Mouse (Mus musculus) forebrain, embryonic 15.5 days (tissue): ENCODE results near the gene Mbd3. TPM values are rescaled to one million over a fixed set of nuclear protein-coding genes. Genes with fewer than 3 reads are reported as not detected.

Experiments
- ATAC-seq: fragments of 200-750 bp; cut with Nextera tagmentation; replicated peaks from 2 replicates; pipeline ENCODE4 v1.8.0; 2017; ENCODE audit warnings: mild to moderate bottlenecking, moderate TSS enrichment, moderate library complexity
- H3K27ac ChIP-seq: fragments of 300-500 bp; sonication (generic); replicated peaks from 2 replicates; pipeline ENCODE4 v1.5.1; 2015; ENCODE audit warnings: mild to moderate bottlenecking, inconsistent platforms
- H3K27me3 ChIP-seq: fragments of 300-500 bp; sonication (generic); 2 replicates; pipeline ENCODE4 v1.6.1; 2015; ENCODE audit warnings: inconsistent platforms
- H3K36me3 ChIP-seq: fragments of 300-500 bp; sonication (generic); 2 replicates; pipeline ENCODE4 v1.6.1; 2015; ENCODE audit warnings: mild to moderate bottlenecking, inconsistent platforms
- H3K4me1 ChIP-seq: fragments of 300-500 bp; sonication (generic); 2 replicates; pipeline ENCODE4 v1.6.1; 2015; ENCODE audit warnings: inconsistent platforms
- H3K4me2 ChIP-seq: fragments of 300-500 bp; sonication (generic); replicated peaks from 2 replicates; pipeline ENCODE4 v1.6.1; 2015; ENCODE audit warnings: mild to moderate bottlenecking, inconsistent platforms
- H3K4me3 ChIP-seq: fragments of 300-500 bp; sonication (generic); 2 replicates; pipeline ENCODE4 v1.5.1; 2015; ENCODE audit warnings: mild to moderate bottlenecking, inconsistent platforms
- H3K9ac ChIP-seq: fragments of 300-500 bp; sonication (generic); replicated peaks from 2 replicates; pipeline ENCODE4 v1.6.1; 2015; ENCODE audit warnings: mild to moderate bottlenecking, inconsistent platforms
- H3K9me3 ChIP-seq: fragments of 300-500 bp; sonication (generic); 2 replicates; pipeline ENCODE4 v1.6.1; 2016; ENCODE audit warnings: inconsistent platforms
- WGBS: fragments of 180-500 bp; shearing (Covaris S2); methylation state at CpG from one replicate; pipeline ENCODE4 v1.1.7; 2015; ENCODE audit warnings: mixed read lengths; 5-methylcytosine and 5-hydroxymethylcytosine counted together
- polyA plus RNA-seq: library from polyadenylated mRNA; unstranded; fragments of >200 nt; fragmentation: Nextera tagmentation; extraction: Ambion mirVana; gene quantifications from 2 replicates; pipeline ENCODE4 v1.2.1, GENCODE M21; 2015

Mbd3 gene
- polyA plus RNA-seq, 1 experiment from 2014 or later, result 281 TPM

- ATAC-seq, result no peak
- peaks cover 6% of the 10 kb centered on the region for H3K36me3 ChIP-seq
- WGBS, result 80% methylated on average over 3 of the region's 3 CpGs
Observed at GRCm38 (mm10) chr10:80434823-80435222, 35.5 kb upstream of the Mbd3 start.

DNA sequence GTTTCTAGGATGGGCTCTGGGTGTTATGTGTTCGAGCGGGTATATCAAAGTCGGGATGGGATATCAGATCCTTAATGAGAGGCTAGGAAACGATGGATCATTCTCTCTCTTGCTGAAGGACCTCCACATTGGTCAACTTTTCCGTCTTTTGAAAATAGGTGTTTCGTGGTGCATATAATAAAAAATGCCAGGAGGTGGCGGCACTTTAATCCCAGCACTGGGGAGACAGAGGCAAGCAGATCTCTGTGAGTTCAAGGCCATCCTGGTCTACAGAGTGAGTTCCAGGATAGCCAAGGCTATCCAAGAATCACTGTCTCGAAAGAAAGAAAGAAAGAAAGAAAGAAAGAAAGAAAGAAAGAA, 34.9 kb upstream of the Mbd3 start:
- Histone ChIP-seq H3K4me1 (peaks cover 23% of the 10 kb centered on the region), H3K9me3 (no peaks in the 10 kb centered on the region), H3K27me3 (no peaks in the 10 kb centered on the region), H3K9ac (no peak overlapping the region), H3K36me3 (peaks cover 12% of the 10 kb centered on the region), H3K4me3 (peak overlapping the region; percentile 67), H3K4me2 (peak overlapping the region; percentile 16; the same call in 1 of the 2 replicates), H3K27ac (no peak overlapping the region)
- no peak for ATAC-seq
- WGBS, result 11% methylated on average over 8 of the region's 8 CpGs

More at GRCm38 (mm10) chr10:80434823-80435222, 35.5 kb upstream of the Mbd3 start:
- no peak overlapping the region for H3K4me2 ChIP-seq
- H3K9me3 ChIP-seq, result no peaks in the 10 kb centered on the region
- H3K4me1 ChIP-seq, result peaks cover 23% of the 10 kb centered on the region
- no peak overlapping the region for H3K4me3 ChIP-seq
- no peaks in the 10 kb centered on the region for H3K27me3 ChIP-seq
- no peak overlapping the region for H3K9ac ChIP-seq
- no peak overlapping the region for H3K27ac ChIP-seq

DNA sequence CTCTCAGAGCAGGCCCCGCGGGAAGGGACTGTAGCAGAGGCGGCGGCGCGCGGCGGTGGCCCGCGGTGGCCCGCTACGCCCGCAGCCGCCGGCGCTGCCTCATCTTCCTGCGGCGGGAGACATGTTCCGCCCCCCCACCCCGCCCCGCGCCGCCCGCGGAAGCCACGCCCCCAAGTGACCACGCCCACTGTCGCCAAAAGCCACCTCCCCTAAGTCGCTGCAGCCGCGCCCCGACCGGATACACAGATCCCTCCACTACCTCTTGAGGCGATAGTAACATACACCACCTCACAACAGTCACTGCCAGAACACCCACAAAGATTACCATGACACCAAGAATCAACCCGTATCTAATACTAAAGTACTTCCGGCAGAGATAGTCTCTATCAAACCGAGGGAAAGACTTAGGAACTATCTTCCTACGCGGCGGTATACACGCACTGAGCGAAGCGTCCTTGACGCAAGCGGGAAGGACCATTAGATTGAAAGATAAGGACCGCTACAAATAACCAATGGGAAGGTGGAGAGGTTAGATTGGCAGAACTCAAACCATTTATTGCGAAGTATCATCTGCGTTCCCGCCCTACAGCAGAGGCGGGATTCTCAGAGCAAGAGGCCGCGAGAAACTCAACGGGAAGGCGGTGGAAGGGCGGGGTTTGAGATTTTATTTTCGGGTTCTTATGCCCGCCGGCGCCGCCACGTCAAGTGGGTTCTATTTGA, 34.3 kb upstream of the Mbd3 start, which contains the start of gene Tcf3:
Gene Tcf3 (minus strand): TSS at position 135 of the 720 bp plus-strand sequence.
- peaks cover 23% of the 10 kb centered on the region for H3K4me1 ChIP-seq
- H3K27me3 ChIP-seq, result no peaks in the 10 kb centered on the region
- no peaks in the 10 kb centered on the region for H3K9me3 ChIP-seq
- ATAC-seq, result peak; percentile 95
- H3K27ac ChIP-seq, result peak within 1 kb of the TSS; percentile 96
- H3K36me3 ChIP-seq, result peaks cover 16% of the 10 kb centered on the region
- H3K9ac ChIP-seq, result peak within 1 kb of the TSS; percentile 83
- peak within 1 kb of the TSS; percentile 67 for H3K4me3 ChIP-seq
- WGBS, result under 1% methylated on average over 59 of the region's 61 CpGs
- H3K4me2 ChIP-seq, result peak within 1 kb of the TSS; percentile 72

- H3K36me3 ChIP-seq, result peaks cover 22% of the 10 kb centered on the region
- under 1% methylated on average over 59 of the region's 60 CpGs for WGBS
- H3K4me1 ChIP-seq, result peaks cover 23% of the 10 kb centered on the region
- peak; percentile 0; the same call in 1 of the 2 replicates for ATAC-seq
- peak overlapping the region; percentile 72 for H3K4me2 ChIP-seq
- peak overlapping the region; percentile 67 for H3K4me3 ChIP-seq
- peak overlapping the region; percentile 96 for H3K27ac ChIP-seq
- H3K27me3 ChIP-seq, result no peaks in the 10 kb centered on the region
- no peaks in the 10 kb centered on the region for H3K9me3 ChIP-seq
- H3K9ac ChIP-seq, result peak overlapping the region; percentile 83
Observed at GRCm38 (mm10) chr10:80432936-80433512, 33.7 kb upstream of the Mbd3 start.

DNA sequence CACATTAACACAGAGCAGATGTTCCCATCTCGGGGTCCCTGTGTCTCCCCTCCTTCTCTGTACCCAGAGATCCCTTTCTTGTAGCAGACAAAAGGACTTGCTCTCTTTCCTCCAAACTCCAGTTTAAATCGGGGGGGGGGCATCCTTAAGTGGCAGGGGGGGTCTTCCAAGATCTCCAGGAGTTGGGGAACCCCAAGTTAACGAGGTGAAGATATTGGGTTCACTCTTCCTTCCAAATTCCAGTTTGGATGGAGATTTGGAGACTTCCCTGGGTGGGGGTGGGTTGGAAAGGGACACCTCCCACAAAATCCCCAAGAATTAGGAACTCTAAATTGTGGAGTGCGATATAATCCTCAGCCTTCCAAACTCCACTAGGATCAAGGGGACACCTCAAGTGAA, 33.0 kb upstream of the Mbd3 start:
- H3K9ac ChIP-seq, result peak overlapping the region; percentile 83
- H3K27ac ChIP-seq, result peak overlapping the region; percentile 96
- peak overlapping the region; percentile 67 for H3K4me3 ChIP-seq
- peaks cover 23% of the 10 kb centered on the region for H3K4me1 ChIP-seq
- H3K36me3 ChIP-seq, result peaks cover 28% of the 10 kb centered on the region
- peak overlapping the region; percentile 72 for H3K4me2 ChIP-seq
- no peaks in the 10 kb centered on the region for H3K9me3 ChIP-seq
- ATAC-seq, result no peak
- no peaks in the 10 kb centered on the region for H3K27me3 ChIP-seq
- 2% methylated on average over 4 of the region's 4 CpGs for WGBS

- H3K27ac ChIP-seq, result peak overlapping the region; percentile 96
- peak overlapping the region; percentile 83 for H3K9ac ChIP-seq
- no peaks in the 10 kb centered on the region for H3K9me3 ChIP-seq
- H3K4me2 ChIP-seq, result peak overlapping the region; percentile 72
- no peak for ATAC-seq
- H3K36me3 ChIP-seq, result peaks cover 34% of the 10 kb centered on the region
- no peaks in the 10 kb centered on the region for H3K27me3 ChIP-seq
- peak overlapping the region; percentile 67 for H3K4me3 ChIP-seq
- peaks cover 23% of the 10 kb centered on the region for H3K4me1 ChIP-seq
- WGBS, result 9% methylated on average over 16 of the region's 16 CpGs
Observed at GRCm38 (mm10) chr10:80431570-80432386, 32.4 kb upstream of the Mbd3 start.

GRCm38 (mm10) chr10:80430375-80430980, 31.1 kb upstream of the Mbd3 start:
- 71% methylated on average over 8 of the region's 8 CpGs for WGBS
- Histone ChIP-seq H3K9ac (no peak overlapping the region), H3K27me3 (no peaks in the 10 kb centered on the region), H3K4me1 (peaks cover 20% of the 10 kb centered on the region), H3K4me3 (no peak overlapping the region), H3K9me3 (no peaks in the 10 kb centered on the region), H3K27ac (no peak overlapping the region), H3K36me3 (peaks cover 47% of the 10 kb centered on the region), H3K4me2 (no peak overlapping the region)
- no peak for ATAC-seq

DNA sequence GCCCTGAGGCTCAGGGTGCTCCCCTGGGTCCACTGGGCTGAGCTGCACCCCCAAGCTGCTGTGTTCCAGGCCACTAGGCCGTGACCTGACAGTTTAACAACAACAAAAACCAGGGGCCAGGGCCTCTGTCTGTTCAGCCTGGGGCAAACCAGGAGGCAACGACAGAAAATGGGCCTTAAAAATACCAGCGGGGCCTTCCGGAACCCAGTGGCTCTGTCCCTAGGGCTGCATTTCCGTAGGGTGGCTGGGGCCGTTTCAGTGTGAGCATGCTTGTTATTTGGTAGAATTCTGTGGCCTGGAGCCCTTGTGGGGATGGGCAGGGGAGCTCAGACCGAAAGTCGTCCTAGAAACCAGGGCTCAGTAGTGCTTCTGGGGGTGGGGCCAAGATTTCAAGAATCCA, 30.4 kb upstream of the Mbd3 start:
- Histone ChIP-seq H3K9me3 (no peaks in the 10 kb centered on the region), H3K9ac (no peak overlapping the region), H3K4me3 (no peak overlapping the region), H3K27me3 (no peaks in the 10 kb centered on the region), H3K4me1 (peaks cover 20% of the 10 kb centered on the region), H3K4me2 (no peak overlapping the region), H3K36me3 (peaks cover 54% of the 10 kb centered on the region), H3K27ac (no peak overlapping the region)
- no peak for ATAC-seq
- 89% methylated on average over 8 of the region's 8 CpGs for WGBS

GRCm38 (mm10) chr10:80425041-80425440, 25.7 kb upstream of the Mbd3 start:
- H3K9ac ChIP-seq, result no peak overlapping the region
- ATAC-seq, result no peak
- H3K9me3 ChIP-seq, result no peaks in the 10 kb centered on the region
- H3K27me3 ChIP-seq, result no peaks in the 10 kb centered on the region
- no peak overlapping the region for H3K27ac ChIP-seq
- H3K4me2 ChIP-seq, result no peak overlapping the region
- WGBS, result 98% methylated on average over 3 of the region's 3 CpGs
- no peak overlapping the region for H3K4me3 ChIP-seq
- H3K36me3 ChIP-seq, result peaks cover 74% of the 10 kb centered on the region
- peaks cover 29% of the 10 kb centered on the region for H3K4me1 ChIP-seq

- 45% methylated on average over 4 of the region's 4 CpGs for WGBS
- no peak overlapping the region for H3K4me3 ChIP-seq
- ATAC-seq, result no peak
- peaks cover 73% of the 10 kb centered on the region for H3K36me3 ChIP-seq
- peaks cover 44% of the 10 kb centered on the region for H3K4me1 ChIP-seq
- no peaks in the 10 kb centered on the region for H3K9me3 ChIP-seq
- H3K27ac ChIP-seq, result peak overlapping the region; percentile 69
- no peaks in the 10 kb centered on the region for H3K27me3 ChIP-seq
- H3K4me2 ChIP-seq, result no peak overlapping the region
- no peak overlapping the region for H3K9ac ChIP-seq
Observed at GRCm38 (mm10) chr10:80423562-80423961, 24.2 kb upstream of the Mbd3 start.

DNA sequence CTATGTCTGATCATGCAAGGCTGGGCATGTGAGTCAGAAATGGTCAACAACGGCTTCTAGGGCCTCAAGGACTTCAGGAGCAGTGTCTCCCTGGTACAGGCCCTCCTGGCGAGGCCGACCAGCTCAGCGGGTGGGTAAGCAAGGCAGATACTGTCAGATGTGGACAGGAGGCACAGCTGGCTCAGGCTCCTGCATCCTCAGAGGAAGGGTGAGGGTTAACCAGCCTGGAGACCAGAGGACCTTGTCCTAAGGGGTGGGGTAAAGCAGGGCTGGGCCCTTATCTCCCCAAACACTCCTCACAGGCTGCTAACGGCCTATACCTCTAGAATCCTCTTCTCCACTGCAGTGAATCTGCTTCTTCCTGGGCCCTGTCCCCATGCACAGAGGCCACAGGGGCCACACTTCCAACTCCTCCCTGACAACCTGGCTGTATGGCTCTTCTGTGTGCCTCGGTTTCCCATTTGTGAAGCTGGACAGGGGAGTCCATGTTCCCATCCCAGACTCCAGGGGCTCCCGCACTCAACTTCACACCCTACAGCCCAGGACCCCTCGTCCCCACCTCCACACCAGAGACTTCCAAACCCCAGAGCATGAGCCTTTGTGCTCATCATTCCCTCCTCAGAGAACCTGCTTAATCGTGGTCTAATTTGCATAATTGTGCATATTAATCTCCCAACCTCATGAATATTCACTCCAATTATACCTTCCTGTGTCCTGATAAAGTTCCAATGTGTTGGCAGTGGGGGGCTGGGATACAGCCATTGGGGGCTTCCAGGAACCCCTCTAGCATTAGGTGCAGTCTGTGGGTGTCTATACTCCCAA, 22.5 kb upstream of the Mbd3 start:
- Histone ChIP-seq H3K4me1 (peaks cover 52% of the 10 kb centered on the region), H3K27ac (peak overlapping the region; percentile 69), H3K27me3 (no peaks in the 10 kb centered on the region), H3K9ac (no peak overlapping the region), H3K9me3 (no peaks in the 10 kb centered on the region), H3K4me2 (no peak overlapping the region), H3K36me3 (peaks cover 73% of the 10 kb centered on the region), H3K4me3 (no peak overlapping the region)
- peak; percentile 36; the same call in 1 of the 2 replicates for ATAC-seq
- WGBS, result 69% methylated on average over 9 of the region's 9 CpGs
